Mouse (Mus musculus) heart, adult 2 months (tissue): ENCODE measurements at regions not wholly inside any gene's neighbourhood (a gene's known extent, or its start where the extent isn't known, plus 50 kb on each side); places are given as distances from the start of the nearest gene placed in this dataset.

Experiments
- DNase-seq, 2 experiments: peaks; one replicate each; pipeline ENCODE4 v3.0.0; 2021
- H3K27ac ChIP-seq: fragments of 200-600 bp; 2 replicates; pipeline ENCODE4 v1.8.1; 2022
- H3K27me3 ChIP-seq: fragments of 200-500 bp; 2 replicates; pipeline ENCODE4 v1.6.1; 2012; ENCODE audit warnings: mild to moderate bottlenecking, low read length, inconsistent platforms, mixed read lengths; ENCODE audit not compliant: control insufficient read depth, insufficient read depth
- H3K36me3 ChIP-seq: fragments of 200-500 bp; 2 replicates; pipeline ENCODE4 v1.6.1; 2012; ENCODE audit warnings: low read length, inconsistent platforms; ENCODE audit not compliant: control insufficient read depth, insufficient read depth
- H3K4me1 ChIP-seq: fragments of 200-500 bp; 2 replicates; pipeline ENCODE4 v1.6.1; 2011; ENCODE audit warnings: low read length; ENCODE audit not compliant: control insufficient read depth, insufficient read depth
- H3K4me3 ChIP-seq: fragments of 200-600 bp; 2 replicates; pipeline ENCODE4 v1.8.1; 2022
- H3K79me2 ChIP-seq: fragments of 200-500 bp; replicated peaks from 2 replicates; pipeline ENCODE4 v1.6.1; 2012; ENCODE audit warnings: mild to moderate bottlenecking, inconsistent platforms, low read length, moderate library complexity, mixed read lengths; ENCODE audit not compliant: control insufficient read depth, insufficient read depth
- H3K9ac ChIP-seq: fragments of 200-500 bp; 2 replicates; pipeline ENCODE4 v1.6.1; 2012; ENCODE audit warnings: low read depth, mild to moderate bottlenecking, control low read depth, inconsistent platforms, low read length, mixed read lengths
- CTCF ChIP-seq: fragments of 200-600 bp; IDR thresholded peaks from 2 replicates; pipeline ENCODE4 v1.8.1; 2022; ENCODE audit warnings: antibody characterized with exemption, mild to moderate bottlenecking, moderate library complexity
- EP300 ChIP-seq: fragments of 200-500 bp; IDR thresholded peaks from 2 replicates; pipeline ENCODE4 v1.6.1; 2011; ENCODE audit warnings: low read depth, low read length, control low read depth; ENCODE audit not compliant: insufficient read depth
- POLR2A ChIP-seq: fragments of 200-500 bp; IDR thresholded peaks from 2 replicates; pipeline ENCODE4 v1.6.1; 2011; ENCODE audit warnings: mild to moderate bottlenecking, low read depth, low read length, control low read depth; ENCODE audit not compliant: insufficient read depth
- WGBS: fragments of 180-500 bp; shearing (Covaris S2); methylation state at CpG from one replicate; pipeline ENCODE4 v1.1.7; 2018; 5-methylcytosine and 5-hydroxymethylcytosine counted together
- intact Hi-C: fragments of 180-260 bp; cut with DNase I; formaldehyde crosslinking; loops from one replicate; pipeline ENCODE4 v1.15.1; 2025

GRCm38 (mm10) chr8:53939519-53939918 is 137.9 kb upstream of the Vegfc start:
- Histone ChIP-seq H3K79me2 (no peaks in the 10 kb centered on the region), H3K27me3 (no peaks in the 10 kb centered on the region), H3K4me3 (no peak overlapping the region), H3K27ac (no peak overlapping the region), H3K9ac (no peak overlapping the region), H3K36me3 (no peaks in the 10 kb centered on the region), H3K4me1 (no peaks in the 10 kb centered on the region)
- 40% methylated on average over 1 of the region's 1 CpGs for WGBS
- TF ChIP-seq POLR2A: no peak
- no peak for TF ChIP-seq EP300
- no peak for TF ChIP-seq CTCF
- intact Hi-C loops: no loop called here
- no peak for DNase-seq

DNA sequence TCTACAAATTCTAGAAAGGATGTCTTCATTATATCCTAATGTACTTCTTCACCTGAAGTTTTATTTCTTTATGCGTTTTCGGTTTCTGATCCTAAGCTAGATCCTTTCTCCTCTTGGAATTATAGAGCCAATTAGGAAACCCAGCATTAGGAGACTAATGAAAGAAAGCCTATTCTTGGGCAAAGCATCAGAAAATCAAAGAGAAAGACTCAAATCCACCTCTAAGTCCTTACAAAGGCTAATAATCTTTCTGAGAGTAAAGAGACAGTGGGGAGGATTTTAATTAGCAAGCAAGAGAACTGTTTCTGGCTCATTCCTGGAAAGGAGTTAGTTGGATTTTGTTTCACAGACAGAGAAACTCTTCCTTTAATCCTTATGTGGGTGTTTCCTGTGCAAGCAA is 136.3 kb upstream of the Vegfc start:
- no peaks in the 10 kb centered on the region for H3K79me2 ChIP-seq
- no peaks in the 10 kb centered on the region for H3K36me3 ChIP-seq
- H3K4me1 ChIP-seq: no peaks in the 10 kb centered on the region
- no peak overlapping the region for H3K27ac ChIP-seq
- H3K9ac ChIP-seq: no peak overlapping the region
- TF ChIP-seq POLR2A: no peak
- TF ChIP-seq CTCF: no peak
- TF ChIP-seq EP300: no peak
- intact Hi-C loops: no loop called here
- H3K4me3 ChIP-seq: no peak overlapping the region
- WGBS: 94% methylated on average over 2 of the region's 2 CpGs
- DNase-seq: no peak
- H3K27me3 ChIP-seq: no peaks in the 10 kb centered on the region

DNA sequence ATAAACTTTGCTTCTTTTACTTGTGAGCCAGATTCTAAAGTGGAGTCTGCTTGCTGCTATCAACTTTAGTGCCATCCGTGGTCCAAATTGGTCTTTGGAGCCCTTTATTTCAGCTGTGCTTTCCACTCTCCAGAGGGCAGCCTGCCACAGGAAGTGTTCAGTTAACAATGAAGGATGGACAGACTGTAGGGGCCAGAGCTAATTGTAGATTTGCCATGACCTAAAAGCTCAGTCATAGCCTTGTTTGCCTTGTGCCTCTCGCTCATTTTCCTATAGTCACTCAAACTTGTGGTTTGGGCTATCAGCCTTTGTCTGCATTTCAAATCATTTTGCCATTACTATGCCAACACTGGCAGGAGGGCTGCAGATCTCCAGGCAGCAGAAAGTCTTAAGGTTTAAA is 131.8 kb upstream of the Vegfc start:
- H3K27me3 ChIP-seq: no peaks in the 10 kb centered on the region
- TF ChIP-seq POLR2A: no peak
- TF ChIP-seq EP300: no peak
- no peak for TF ChIP-seq CTCF
- no peak overlapping the region for H3K9ac ChIP-seq
- WGBS: 62% methylated on average over 2 of the region's 2 CpGs
- H3K27ac ChIP-seq: no peak overlapping the region
- intact Hi-C loops: no loop called here
- no peaks in the 10 kb centered on the region for H3K4me1 ChIP-seq
- no peak for DNase-seq
- H3K4me3 ChIP-seq: no peak overlapping the region
- H3K79me2 ChIP-seq: no peaks in the 10 kb centered on the region
- H3K36me3 ChIP-seq: no peaks in the 10 kb centered on the region

GRCm38 (mm10) chr8:53947384-53947783 is 130.0 kb upstream of the Vegfc start:
- H3K36me3 ChIP-seq: no peaks in the 10 kb centered on the region
- intact Hi-C loops: no loop called here

GRCm38 (mm10) chr8:53954476-53955158 is 122.8 kb upstream of the Vegfc start:
- Histone ChIP-seq H3K79me2 (no peaks in the 10 kb centered on the region), H3K27ac (no peak overlapping the region), H3K36me3 (no peaks in the 10 kb centered on the region), H3K27me3 (no peaks in the 10 kb centered on the region), H3K4me3 (no peak overlapping the region), H3K9ac (no peak overlapping the region), H3K4me1 (no peaks in the 10 kb centered on the region)
- WGBS: 70% methylated on average over 4 of the region's 4 CpGs
- intact Hi-C loops: no loop called here
- TF ChIP-seq EP300 (no peak), POLR2A (no peak), CTCF (no peak)
- no peak for DNase-seq

More at GRCm38 (mm10) chr8:53947384-53947783, 130.0 kb upstream of the Vegfc start:
- Histone ChIP-seq H3K4me1 (no peaks in the 10 kb centered on the region), H3K79me2 (no peaks in the 10 kb centered on the region), H3K4me3 (no peak overlapping the region), H3K9ac (no peak overlapping the region), H3K27me3 (no peaks in the 10 kb centered on the region), H3K27ac (no peak overlapping the region)
- no peak for TF ChIP-seq POLR2A
- TF ChIP-seq CTCF: no peak
- TF ChIP-seq EP300: no peak
- no peak for DNase-seq

DNA sequence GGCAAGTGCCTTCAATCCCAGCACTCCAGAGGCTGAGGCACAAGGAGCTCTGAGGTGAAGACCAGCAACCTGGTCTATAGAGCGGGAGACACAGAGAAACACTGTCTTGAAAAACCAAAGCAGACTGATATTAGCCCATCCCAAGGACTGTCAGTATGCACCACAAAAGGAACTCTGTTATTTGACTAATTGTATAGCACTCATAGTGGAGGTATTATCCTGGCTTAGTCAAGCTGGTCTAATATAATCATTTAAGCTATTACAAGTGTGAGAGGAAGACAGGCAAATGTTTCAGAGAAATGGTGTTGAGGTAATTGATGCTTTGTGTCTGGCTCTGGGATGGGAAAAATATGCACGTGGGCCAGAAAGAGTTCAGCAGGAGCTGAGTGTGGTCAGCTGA is 121.3 kb upstream of the Vegfc start:
- Histone ChIP-seq H3K9ac (no peak overlapping the region), H3K36me3 (no peaks in the 10 kb centered on the region), H3K27ac (no peak overlapping the region), H3K4me1 (no peaks in the 10 kb centered on the region), H3K27me3 (no peaks in the 10 kb centered on the region), H3K79me2 (no peaks in the 10 kb centered on the region), H3K4me3 (no peak overlapping the region)
- no peak for TF ChIP-seq EP300
- no peak for TF ChIP-seq CTCF
- TF ChIP-seq POLR2A: no peak
- intact Hi-C loops: no loop called here
- DNase-seq: no peak
- 78% methylated on average over 2 of the region's 2 CpGs for WGBS
